Mouse (Mus musculus) cerebellum, postnatal 4 days (tissue): ENCODE measurements at regions not wholly inside any gene's neighbourhood (a gene's known extent, or its start where the extent isn't known, plus 50 kb on each side); places are given as distances from the start of the nearest gene placed in this dataset.
A peak's percentile ranks its signal among the peaks of the same experiment; 100 is the strongest.

Source experiments
- DNase-seq, 2 experiments: peaks; one replicate each; pipeline ENCODE4 v3.0.0; 2022; ENCODE audit warnings: low spot score in 2 of 2, mixed read lengths in 1 of 2

GRCm38 (mm10) chr11:39298782-39299181 is 1396.2 kb downstream of the Mat2b start:
- peak in 1 of 2 experiments; percentile 10 for DNase-seq

GRCm38 (mm10) chr11:39255425-39255824 is 1439.6 kb downstream of the Mat2b start:
- no peak for DNase-seq

- peak in 1 of 2 experiments; percentile 1 for DNase-seq
Measured at GRCm38 (mm10) chr11:39228335-39228734, 1466.7 kb downstream of the Mat2b start.

DNA sequence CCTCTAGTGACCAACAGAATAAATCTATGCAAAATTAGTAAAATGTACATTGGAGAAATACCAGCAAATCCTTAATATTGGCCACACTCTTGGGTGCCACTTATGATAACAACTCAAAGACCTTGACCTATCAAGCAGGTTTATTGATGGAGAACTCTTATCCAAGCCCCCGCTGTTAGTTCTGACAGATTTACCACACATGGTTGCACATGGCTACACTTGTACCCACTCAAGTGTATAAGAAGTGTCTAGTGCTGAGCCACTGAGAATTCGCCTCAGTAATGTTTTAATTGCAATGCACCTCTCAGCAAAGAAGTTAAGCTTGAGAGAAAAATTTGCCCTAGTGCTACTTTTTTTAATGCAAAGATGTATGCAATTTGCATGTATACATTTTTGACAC is 1470.3 kb downstream of the Mat2b start:
- peak in 1 of 2 experiments; percentile 4 for DNase-seq

DNA sequence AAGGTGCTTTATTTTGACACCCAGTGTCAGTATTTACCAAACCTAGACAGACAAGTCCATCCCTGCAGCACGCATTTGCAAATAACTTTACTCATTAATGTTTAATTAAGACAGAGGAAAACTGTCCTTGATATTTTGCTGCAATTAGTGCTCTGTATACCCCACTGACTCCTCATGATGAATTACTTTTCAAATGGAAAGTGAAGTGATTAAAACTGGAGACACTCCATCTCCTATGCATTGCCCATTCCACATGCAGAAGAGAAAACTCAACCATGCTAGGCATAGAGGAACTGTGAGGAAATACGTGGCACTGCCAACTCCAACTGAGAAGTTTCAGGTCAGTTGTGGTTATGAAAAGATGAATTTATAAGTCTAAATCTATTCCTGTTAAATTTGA is 1471.6 kb downstream of the Mat2b start:
- DNase-seq: no peak
